Mouse (Mus musculus): Measurements from ENCODE around the gene Rbm45. TPM values are rescaled to one million over a fixed set of nuclear protein-coding genes. Genes with fewer than 3 reads are reported as not detected.

Gene Rbm45
- polyA plus RNA-seq, 1 experiment from 2014 or later, result 13.5 TPM

Other genes with a start within 250 kb of the Rbm45 start
- 0.08 and 0.21 TPM in 2 replicates for gene Pde11a, start 31.2 kb upstream of the Rbm45 start, polyA plus RNA-seq (2016; fragmentation: Nextera tagmentation; extraction: Ambion mirVana)
- not detected in 2 replicates for gene Cyct, start 9.5 kb upstream of the Rbm45 start, polyA plus RNA-seq (2016; fragmentation: Nextera tagmentation; extraction: Ambion mirVana)
- gene Osbpl6, start 36.5 kb downstream of the Rbm45 start, polyA plus RNA-seq (2016; fragmentation: Nextera tagmentation; extraction: Ambion mirVana), result 14.3 and 17.0 TPM in 2 replicates